Mouse (Mus musculus) stomach, postnatal 0 days (tissue): ENCODE data around the gene Tnnt2.

Source experiments
- CTCF ChIP-seq: IDR thresholded peaks from 2 replicates; pipeline ENCODE4 v1.5.1; 2016; ENCODE audit warnings: antibody characterized with exemption, low read depth, mild to moderate bottlenecking, moderate library complexity
- EP300 ChIP-seq: optimal IDR thresholded peaks from 2 replicates; pipeline ENCODE3; 2016; ENCODE audit warnings: antibody characterized with exemption

- TF ChIP-seq EP300 (no peak), CTCF (no peak)
Observed at GRCm38 (mm10) chr1:135856070-135856469, 19.9 kb downstream of the Tnnt2 start.
